ENCODE assay signal across 8 mouse cellular contexts in genomic region chr14:31669642-31670490, GRCm38 (mm10). TPM values are rescaled to one million over a fixed set of nuclear protein-coding genes. Genes with fewer than 3 reads are reported as not detected.
DNase-seq lines count a peak whose midpoint lies in the region; ATAC-seq lines count a peak whose summit lies in the region.

No protein-coding gene starts in this region.

- H3K9me3 ChIP-seq in embryonic facial prominence, embryonic 13.5 days, result no peaks in the 10 kb centered on the region
- no peaks in the 10 kb centered on the region for H3K9me3 ChIP-seq in hindbrain, embryonic 10.5 days
- no peaks in the 10 kb centered on the region for H3K9me3 ChIP-seq in midbrain, embryonic 16.5 days (replicated peaks; ENCODE audit: control insufficient read depth, low read length, poor library complexity, severe bottlenecking)

- no peak overlapping the region for H3K4me3 ChIP-seq in embryonic facial prominence, embryonic 13.5 days
- no peak overlapping the region for H3K4me3 ChIP-seq in hindbrain, embryonic 10.5 days
- H3K4me3 ChIP-seq in midbrain, embryonic 16.5 days (ENCODE audit: low read depth, low read length), result no peak overlapping the region

- WGBS in embryonic facial prominence, embryonic 13.5 days, result 68% methylated on average over 15 of the region's 15 CpGs
- 74% methylated on average over 15 of the region's 15 CpGs for WGBS in hindbrain, embryonic 10.5 days
- WGBS in midbrain, embryonic 16.5 days, result 61% methylated on average over 15 of the region's 15 CpGs

- ATAC-seq in embryonic facial prominence, embryonic 13.5 days (ENCODE audit: insufficient number of reproducible peaks, insufficient read depth, low FRiP score, low TSS enrichment, low read depth), result no peak; the same call in 1 of the 2 replicates
- ATAC-seq in midbrain, embryonic 16.5 days, result no peak

- intact Hi-C loops in left cerebral cortex, postnatal 14 days (cut with DNase I), result no loop called here

- H3K36me3 ChIP-seq in embryonic facial prominence, embryonic 13.5 days, result peaks cover 18% of the 10 kb centered on the region
- peaks cover 10% of the 10 kb centered on the region for H3K36me3 ChIP-seq in hindbrain, embryonic 10.5 days
- H3K36me3 ChIP-seq in midbrain, embryonic 16.5 days (ENCODE audit: control insufficient read depth, insufficient read depth, low read length), result 0 out of 2 replicates have a peak, but pooled peaks cover 5% of the 10 kb centered on the region

- DNase-seq in left cerebral cortex, adult 18-20 months (ENCODE audit: low spot score in 2 of 2), result peak; percentile 53 to 56
- DNase-seq in left cerebral cortex, postnatal 14 days (ENCODE audit: low spot score in 2 of 2), result no peak
- peak; percentile 35 for DNase-seq in hindbrain, embryonic 10.5 days (ENCODE audit: low spot score)
- peak; percentile 19 for DNase-seq in liver
- DNase-seq in thymus, postnatal 36 days, result peak; percentile 42 to 63
- DNase-seq in cerebellum, adult 18-20 months, result no peak

- H3K4me2 ChIP-seq in embryonic facial prominence, embryonic 13.5 days, result peak overlapping the region; percentile 29
- no peak overlapping the region for H3K4me2 ChIP-seq in midbrain, embryonic 16.5 days (ENCODE audit: low read length)

- H3K27ac ChIP-seq in embryonic facial prominence, embryonic 13.5 days, result peak overlapping the region; percentile 89
- peak overlapping the region; percentile 78 for H3K27ac ChIP-seq in hindbrain, embryonic 10.5 days
- H3K27ac ChIP-seq in midbrain, embryonic 16.5 days (ENCODE audit: low read length), result peak overlapping the region; percentile 30; the same call in 1 of the 2 replicates

- peaks cover 36% of the 10 kb centered on the region for H3K4me1 ChIP-seq in embryonic facial prominence, embryonic 13.5 days
- peaks cover 47% of the 10 kb centered on the region for H3K4me1 ChIP-seq in hindbrain, embryonic 10.5 days (replicated peaks)
- H3K4me1 ChIP-seq in midbrain, embryonic 16.5 days (ENCODE audit: control insufficient read depth, insufficient read depth, low read length), result no peaks in the 10 kb centered on the region

- no peaks in the 10 kb centered on the region for H3K27me3 ChIP-seq in embryonic facial prominence, embryonic 13.5 days
- H3K27me3 ChIP-seq in hindbrain, embryonic 10.5 days (ENCODE audit: insufficient read depth, poor library complexity, severe bottlenecking), result no peaks in the 10 kb centered on the region
- H3K27me3 ChIP-seq in midbrain, embryonic 16.5 days (ENCODE audit: control insufficient read depth, insufficient read depth, low read depth, low read length), result no peaks in the 10 kb centered on the region

- peak overlapping the region; percentile 6 for H3K9ac ChIP-seq in embryonic facial prominence, embryonic 13.5 days
- no peak overlapping the region for H3K9ac ChIP-seq in midbrain, embryonic 16.5 days (ENCODE audit: low read depth, low read length)

RNA-seq across cellular contexts. Expression of gene Hacl1, which starts 28.8 kb away (rescaled TPM):
- 1 to 10 TPM; 4.5 to 8.7 TPM for total RNA-seq in left cerebral cortex, adult 18-20 months (2021)
- total RNA-seq in left cerebral cortex, postnatal 14 days (2021), result 1 to 10 TPM; 5.0 to 6.9 TPM
- 12.3 and 14.5 TPM in 2 replicates for polyA plus RNA-seq in embryonic facial prominence, embryonic 13.5 days (2015; fragmentation: Nextera tagmentation; extraction: Ambion mirVana)
- polyA plus RNA-seq in hindbrain, embryonic 10.5 days (2016; fragmentation: Nextera tagmentation; extraction: Ambion mirVana), result 8.2 and 8.8 TPM in 2 replicates
- polyA plus RNA-seq in midbrain, embryonic 16.5 days (2015; fragmentation: Nextera tagmentation; extraction: Ambion mirVana), result 8.6 and 10.6 TPM in 2 replicates

RNA-seq across cellular contexts. Expression of gene Btd, which starts 29.0 kb away (rescaled TPM):
- total RNA-seq in left cerebral cortex, adult 18-20 months (2021), result 1 to 10 TPM; 7.1 to 8.7 TPM
- total RNA-seq in left cerebral cortex, postnatal 14 days (2021), result 1 to 10 TPM; 7.9 to 8.5 TPM
- 32.2 and 33.5 TPM in 2 replicates for polyA plus RNA-seq in embryonic facial prominence, embryonic 13.5 days (2015; fragmentation: Nextera tagmentation; extraction: Ambion mirVana)
- polyA plus RNA-seq in hindbrain, embryonic 10.5 days (2016; fragmentation: Nextera tagmentation; extraction: Ambion mirVana), result 14.0 and 14.3 TPM in 2 replicates
- 15.0 and 17.2 TPM in 2 replicates for polyA plus RNA-seq in midbrain, embryonic 16.5 days (2015; fragmentation: Nextera tagmentation; extraction: Ambion mirVana)

RNA-seq across cellular contexts. Expression of gene Gm49387, which starts 29.2 kb away (rescaled TPM):
- total RNA-seq in left cerebral cortex, adult 18-20 months (2021), result under 1 TPM in 1 of 2 experiments, not detected in 1; 0.66 TPM
- not detected for total RNA-seq in left cerebral cortex, postnatal 14 days (2021)
- 0.78 and 1.1 TPM in 2 replicates for polyA plus RNA-seq in embryonic facial prominence, embryonic 13.5 days (2015; fragmentation: Nextera tagmentation; extraction: Ambion mirVana)
- 0.95 TPM in 1 of 2 replicates, not detected in the other for polyA plus RNA-seq in hindbrain, embryonic 10.5 days (2016; fragmentation: Nextera tagmentation; extraction: Ambion mirVana)
- not detected in 2 replicates for polyA plus RNA-seq in midbrain, embryonic 16.5 days (2015; fragmentation: Nextera tagmentation; extraction: Ambion mirVana)

Comparison
In these comparisons a context has a peak if more than half of its experiments do, and no peak if none do; other contexts are left out.
1. DNase-seq: peak in left cerebral cortex, adult 18-20 months (2 of 2), hindbrain, embryonic 10.5 days (single experiment), liver (single experiment) and thymus, postnatal 36 days (2 of 2); none in left cerebral cortex, postnatal 14 days (0 of 2) and cerebellum, adult 18-20 months (0 of 2).
2. H3K27ac ChIP-seq: peak in every context shown above with its lines; median percentile 89 in embryonic facial prominence, embryonic 13.5 days; 78 in hindbrain, embryonic 10.5 days; 30 in midbrain, embryonic 16.5 days.